Mouse (Mus musculus): ENCODE data around the gene Washc2.

The Washc2 gene

GRCm38 (mm10) chr6:116262824-116263223 is 55.0 kb downstream of the Washc2 start:
- in situ Hi-C loops (cut with MboI; ENCODE audit: low sequenced_read_pairs) = no loop called here

DNA sequence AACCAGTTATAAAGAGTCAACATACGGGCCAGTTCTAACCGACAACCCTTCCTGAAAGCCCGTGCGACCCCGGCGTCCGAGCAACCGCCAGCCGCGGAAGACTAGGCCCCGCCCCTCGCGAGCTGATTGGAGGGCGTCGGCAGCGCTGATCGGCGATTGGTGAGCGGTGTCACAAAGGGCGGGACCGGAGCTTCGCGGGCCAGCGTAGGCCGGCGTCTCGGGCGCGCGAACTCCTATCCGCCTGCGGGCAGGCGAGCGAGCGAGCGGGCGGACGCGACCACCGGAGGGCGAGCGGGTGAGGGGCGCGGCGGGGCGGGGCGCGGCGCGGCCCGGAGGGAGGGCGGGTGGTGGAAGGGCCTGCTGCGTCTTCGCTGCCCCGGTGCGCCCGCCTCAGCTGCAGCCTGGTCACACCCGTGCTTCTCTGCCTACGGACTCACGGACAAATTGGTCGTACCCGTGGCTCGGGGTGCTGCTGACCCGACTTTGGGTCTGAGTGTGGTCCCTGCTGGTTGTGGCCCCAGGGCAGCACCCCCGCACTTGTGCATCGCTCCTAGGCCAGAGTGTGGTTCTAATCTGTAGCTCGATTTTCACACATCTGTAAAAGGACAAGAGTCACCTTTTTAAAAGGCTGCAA is 56.3 kb downstream of the Washc2 start, which contains the start of gene Zfand4:
TSS of gene Zfand4 (plus strand) at position 205 of the 634 bp plus-strand sequence.
- in situ Hi-C loops (cut with MboI; ENCODE audit: low sequenced_read_pairs) = no loop called here

GRCm38 (mm10) chr6:116264836-116265235 is 57.0 kb downstream of the Washc2 start:
- in situ Hi-C loops (cut with MboI; ENCODE audit: low sequenced_read_pairs) = no loop called here

- in situ Hi-C loops (cut with MboI; ENCODE audit: low sequenced_read_pairs) = no loop called here
Observed at GRCm38 (mm10) chr6:116265603-116266002, 57.8 kb downstream of the Washc2 start.

DNA sequence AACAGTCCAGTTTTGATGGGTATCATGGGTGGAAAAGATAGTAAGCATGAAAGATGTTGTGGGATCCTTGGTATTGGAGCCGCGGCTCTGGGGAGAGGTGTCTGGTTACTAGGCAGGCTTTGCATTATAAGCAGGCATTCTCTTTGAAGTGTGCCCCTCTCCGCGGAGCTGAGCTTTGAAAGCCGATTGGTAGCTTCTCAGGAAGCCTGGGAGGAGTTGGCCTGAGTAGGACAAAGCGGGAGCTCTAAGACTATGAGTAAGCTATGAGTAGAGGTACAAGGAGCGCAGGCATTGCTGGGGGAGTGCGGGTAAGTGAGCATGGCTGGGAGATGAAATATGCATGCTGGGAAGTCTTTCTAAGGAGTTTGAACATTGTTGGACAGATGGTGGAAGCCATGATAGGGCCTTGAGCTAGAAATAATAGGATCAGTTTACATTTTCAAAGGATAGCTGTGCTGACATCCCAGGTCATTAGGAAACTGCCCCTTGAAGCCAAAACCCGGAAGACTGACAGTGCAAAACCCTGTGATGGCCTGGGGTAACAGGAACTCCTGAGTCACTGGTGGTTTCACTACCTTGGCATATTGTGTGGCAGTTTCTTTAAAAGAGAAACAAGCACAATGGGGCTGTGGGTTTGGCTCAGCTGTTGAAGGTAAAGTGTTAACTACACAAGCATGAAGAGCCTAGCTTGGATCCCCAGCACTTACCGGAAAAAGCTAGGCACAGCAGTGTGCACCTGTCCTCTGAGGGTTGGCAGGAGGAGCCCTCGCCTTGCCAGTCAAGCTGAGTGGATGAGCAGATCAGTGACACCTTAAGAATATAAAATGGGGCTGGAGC is 58.7 kb downstream of the Washc2 start:
- in situ Hi-C loops (cut with MboI; ENCODE audit: low sequenced_read_pairs) = no loop called here

DNA sequence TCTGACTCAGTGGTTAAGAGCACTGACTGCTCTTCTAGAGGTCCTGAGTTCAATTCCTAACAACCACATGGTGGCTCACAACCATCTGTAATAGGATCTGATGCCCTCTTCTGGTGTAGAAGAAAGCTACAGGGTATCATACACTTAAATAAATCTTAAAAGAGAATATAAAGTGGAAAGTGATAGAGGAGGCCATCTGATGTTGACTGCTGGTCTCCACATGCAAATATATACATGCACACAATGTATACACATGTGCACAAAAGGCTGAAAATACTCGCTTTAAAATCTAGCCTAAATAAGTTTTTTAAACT is 59.2 kb downstream of the Washc2 start:
- in situ Hi-C loops (cut with MboI; ENCODE audit: low sequenced_read_pairs) = no loop called here

- in situ Hi-C loops (cut with MboI; ENCODE audit: low sequenced_read_pairs) = no loop called here
Observed at GRCm38 (mm10) chr6:116275695-116276094, 67.9 kb downstream of the Washc2 start.

DNA sequence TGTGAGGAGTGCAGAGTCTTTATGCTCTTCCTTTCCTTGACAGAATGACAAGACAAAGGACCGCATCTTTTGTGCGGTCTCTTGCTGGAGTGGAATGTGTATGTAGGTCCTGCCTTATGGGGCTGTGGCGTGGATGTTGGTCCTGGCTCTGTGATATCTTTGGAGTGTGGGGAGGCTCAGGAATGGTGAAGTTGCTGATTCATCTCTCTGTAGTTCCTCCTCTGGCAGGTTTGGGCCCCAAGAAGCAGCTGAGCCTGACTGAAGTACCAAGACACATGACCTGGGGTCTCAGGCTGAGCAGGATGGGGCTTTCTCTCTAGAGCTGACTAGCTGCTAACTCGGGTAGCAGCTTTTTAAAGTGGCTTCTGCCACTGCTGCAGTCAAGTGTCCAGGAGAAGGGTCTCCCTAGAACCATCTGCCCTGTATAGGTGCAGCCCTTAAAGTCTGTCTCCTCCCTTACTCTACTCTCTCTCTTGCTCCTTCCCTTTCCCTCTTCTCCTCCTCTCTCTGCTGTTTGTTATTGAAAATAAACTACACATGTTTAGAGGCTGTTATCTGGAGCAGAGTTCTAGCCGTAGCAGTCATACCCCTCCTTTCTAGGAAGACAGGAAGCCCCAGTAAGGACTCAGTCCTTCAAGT is 71.0 kb downstream of the Washc2 start:
- in situ Hi-C loops (cut with MboI; ENCODE audit: low sequenced_read_pairs) = no loop called here

DNA sequence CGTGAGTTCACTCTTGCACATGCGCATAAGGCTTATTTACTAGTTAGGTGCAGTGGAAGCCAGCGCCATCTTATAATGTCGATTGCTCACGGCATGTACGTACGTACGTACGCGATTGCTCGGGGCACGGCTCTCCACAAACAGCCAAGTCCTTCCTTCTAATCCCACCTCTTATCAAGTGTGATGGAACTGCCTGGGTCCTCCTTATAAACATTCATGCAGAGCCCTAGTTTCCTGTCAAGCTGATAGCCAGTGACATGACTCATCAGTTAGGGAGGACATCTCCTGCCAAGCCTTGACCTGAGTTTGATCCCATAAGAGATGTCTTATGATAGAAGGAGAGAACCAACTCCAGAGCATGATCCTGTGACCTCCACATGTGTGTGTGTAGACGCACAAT is 73.2 kb downstream of the Washc2 start:
- in situ Hi-C loops (cut with MboI; ENCODE audit: low sequenced_read_pairs) = no loop called here

- in situ Hi-C loops (cut with MboI; ENCODE audit: low sequenced_read_pairs) = no loop called here
Observed at GRCm38 (mm10) chr6:116282546-116282945, 74.7 kb downstream of the Washc2 start.

DNA sequence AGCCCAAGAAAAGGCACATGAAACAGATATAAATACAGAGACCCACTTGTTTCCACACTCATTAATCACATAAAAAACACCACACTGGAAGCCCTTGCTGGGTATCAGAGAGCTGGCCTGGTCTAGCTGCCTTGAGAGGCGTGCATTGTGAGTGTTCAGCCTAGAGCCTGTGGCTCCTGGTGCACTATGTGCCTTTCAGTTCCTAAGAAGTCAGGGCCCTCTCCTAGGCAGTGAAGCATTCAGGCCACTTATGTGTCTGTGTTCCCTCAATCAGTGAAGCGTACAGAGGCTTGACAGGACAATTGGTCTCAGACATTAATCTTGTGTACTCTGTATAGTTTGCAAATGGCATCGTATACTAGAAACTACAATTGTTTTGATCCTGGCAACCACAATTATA is 75.4 kb downstream of the Washc2 start:
- in situ Hi-C loops (cut with MboI; ENCODE audit: low sequenced_read_pairs) = no loop called here

DNA sequence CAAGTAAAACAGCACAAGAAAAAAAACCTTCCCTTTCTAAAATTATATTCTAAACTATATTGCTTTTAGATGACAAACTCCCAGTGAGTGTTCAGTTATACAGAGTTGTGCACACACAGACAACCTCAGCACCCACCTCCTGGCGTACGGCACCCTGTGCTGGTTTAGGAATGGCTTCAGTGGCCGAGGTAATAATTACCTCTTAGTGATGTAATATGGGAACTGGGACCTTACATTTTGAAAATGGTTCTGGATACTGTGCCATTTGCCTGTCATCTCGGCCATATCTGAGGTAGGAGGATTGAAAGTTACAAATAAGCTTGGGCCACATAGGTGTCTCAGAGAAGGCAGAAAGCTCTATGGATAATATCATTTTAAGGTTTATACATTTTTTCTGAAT is 78.5 kb downstream of the Washc2 start:
- in situ Hi-C loops (cut with MboI; ENCODE audit: low sequenced_read_pairs) = no loop called here

- in situ Hi-C loops (cut with MboI; ENCODE audit: low sequenced_read_pairs) = no loop called here
Observed at GRCm38 (mm10) chr6:116286870-116287575, 79.2 kb downstream of the Washc2 start.

DNA sequence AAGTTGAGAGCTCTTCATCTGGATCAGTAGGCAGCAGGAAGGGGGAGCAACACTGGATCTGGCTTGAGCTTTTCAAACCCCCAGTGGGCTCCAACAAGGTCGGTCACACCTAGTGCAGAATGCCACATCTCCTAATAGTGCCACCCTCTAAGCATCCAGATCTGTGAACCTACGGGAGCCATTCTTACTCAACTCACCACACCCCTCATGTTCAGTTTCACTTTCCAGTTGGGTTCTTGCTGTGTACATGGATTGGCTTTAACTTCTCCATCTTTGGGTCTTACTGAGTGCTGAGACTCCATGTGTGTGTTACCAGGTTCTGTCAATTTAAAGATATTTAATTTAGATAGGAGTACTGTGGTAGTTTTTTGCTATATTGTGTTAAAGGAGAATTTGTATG is 103.6 kb downstream of the Washc2 start:
- in situ Hi-C loops (cut with MboI; ENCODE audit: low sequenced_read_pairs) = no loop called here

Data from CH12F3 (cell line).